Mouse (Mus musculus) forelimb bud, embryonic 11.5 days (tissue): ENCODE results near the gene Il18.
"Not testable (repeated sequence)": the region's sequence is repeated elsewhere in the genome, so short reads cannot be mapped to it uniquely, and the experiment has no call there.

ENCODE experiments used
- DNase-seq: peaks from one replicate; pipeline ENCODE4 v3.0.0-alpha.2; 2012; ENCODE audit warnings: low read depth, low spot score

Il18 gene

GRCm38 (mm10) chr9:50603189-50603997 lies 48.8 kb downstream of the Il18 start, which contains the start of the genes Sdhd and Timm8b:
Sdhd (minus strand) TSS chr9:50603812.
Timm8b (plus strand) TSS chr9:50603910.
- peak; percentile 96 for DNase-seq

GRCm38 (mm10) chr9:50603998-50604324 lies 49.3 kb downstream of the Il18 start:
- no peak for DNase-seq

- DNase-seq = no peak
These were observed 49.7 kb downstream of the Il18 start for GRCm38 (mm10) chr9:50604338-50604737.

GRCm38 (mm10) chr9:50612115-50612514 lies 57.5 kb downstream of the Il18 start:
- no peak for DNase-seq

GRCm38 (mm10) chr9:50616161-50616560 lies 61.5 kb downstream of the Il18 start:
- DNase-seq = no peak

GRCm38 (mm10) chr9:50616766-50617603 lies 62.4 kb downstream of the Il18 start, which contains the start of the genes Pih1d2 and Nkapd1:
Pih1d2 (plus strand) TSS chr9:50617321.
Nkapd1 (minus strand) TSS chr9:50617464.
- DNase-seq = peak; percentile 93

- no peak for DNase-seq
These were observed 63.2 kb downstream of the Il18 start for GRCm38 (mm10) chr9:50617794-50618330.

- DNase-seq = not testable (repeated sequence)
These were observed 76.3 kb downstream of the Il18 start for GRCm38 (mm10) chr9:50630903-50631302.
